Mouse (Mus musculus) liver, postnatal 0 days (tissue): ENCODE measurements at regions not wholly inside any gene's neighbourhood (a gene's known extent, or its start where the extent isn't known, plus 50 kb on each side); places are given as distances from the start of the nearest gene placed in this dataset.

Experiments
- ATAC-seq: fragments of 200-750 bp; cut with Nextera tagmentation; 2 replicates; pipeline ENCODE4 v1.8.0; 2017; ENCODE audit warnings: mild to moderate bottlenecking, moderate library complexity
- DNase-seq: peaks from one replicate; pipeline ENCODE4 v3.0.0-alpha.2; 2016
- H3K27ac ChIP-seq: fragments of 300-500 bp; sonication (generic); 2 replicates; pipeline ENCODE4 v1.5.1; 2014; ENCODE audit warnings: antibody characterized with exemption, moderate library complexity, mild to moderate bottlenecking, low read depth
- H3K27me3 ChIP-seq: fragments of 300-500 bp; sonication (generic); 2 replicates; pipeline ENCODE4 v1.6.1; 2014; ENCODE audit warnings: low read length, control low read depth, mixed read lengths; ENCODE audit not compliant: insufficient read depth
- H3K36me3 ChIP-seq: fragments of 300-500 bp; sonication (generic); replicated peaks from 2 replicates; pipeline ENCODE4 v1.6.1; 2014; ENCODE audit warnings: mild to moderate bottlenecking, control low read depth, low read length, moderate library complexity, mixed read lengths; ENCODE audit not compliant: insufficient read depth
- H3K4me1 ChIP-seq: fragments of 300-500 bp; sonication (generic); 2 replicates; pipeline ENCODE4 v1.6.1; 2014; ENCODE audit warnings: antibody characterized with exemption, mild to moderate bottlenecking, control low read depth; ENCODE audit not compliant: insufficient read depth
- H3K4me2 ChIP-seq: fragments of 300-500 bp; sonication (generic); 2 replicates; pipeline ENCODE4 v1.6.1; 2014; ENCODE audit warnings: low read depth, mild to moderate bottlenecking, low read length, moderate library complexity, mixed read lengths
- H3K4me3 ChIP-seq: fragments of 300-500 bp; sonication (generic); 2 replicates; pipeline ENCODE4 v1.5.1; 2014; ENCODE audit warnings: low read depth, low read length
- H3K9ac ChIP-seq: fragments of 300-500 bp; sonication (generic); replicated peaks from 2 replicates; pipeline ENCODE4 v1.6.1; 2014; ENCODE audit warnings: mild to moderate bottlenecking, moderate library complexity
- H3K9me3 ChIP-seq: fragments of 300-500 bp; sonication (generic); 2 replicates; pipeline ENCODE4 v1.6.1; 2016; ENCODE audit warnings: mild to moderate bottlenecking, control low read depth, low read length, mixed read lengths
- CTCF ChIP-seq: sonication (generic); IDR thresholded peaks from 2 replicates; pipeline ENCODE4 v1.5.1; 2016; ENCODE audit warnings: antibody characterized with exemption, low read depth
- EP300 ChIP-seq: IDR thresholded peaks from 2 replicates; pipeline ENCODE4 v1.6.1; 2016; ENCODE audit warnings: antibody characterized with exemption, low read depth, mild to moderate bottlenecking
- WGBS: fragments of 180-500 bp; shearing (Covaris S2); extraction: QIAGEN DNeasy Blood & Tissue Kit; methylation state at CpG from one replicate; pipeline ENCODE4 v1.1.7; 2014; ENCODE audit not compliant: insufficient replicate concordance; 5-methylcytosine and 5-hydroxymethylcytosine counted together

- ATAC-seq (no peak), DNase-seq (no peak)
- no peaks in the 10 kb centered on the region for H3K4me1 ChIP-seq
- H3K36me3 ChIP-seq, result no peaks in the 10 kb centered on the region
- H3K4me3 ChIP-seq, result no peak overlapping the region
- H3K9ac ChIP-seq, result no peak overlapping the region
- H3K4me2 ChIP-seq, result no peak overlapping the region
- WGBS, result 48% methylated on average over 1 of the region's 1 CpGs
- no peak overlapping the region for H3K27ac ChIP-seq
- no peaks in the 10 kb centered on the region for H3K9me3 ChIP-seq
- TF ChIP-seq CTCF (no peak), EP300 (no peak)
- no peaks in the 10 kb centered on the region for H3K27me3 ChIP-seq
Observed at GRCm38 (mm10) chr3:131794056-131794455, 229.5 kb downstream of the Papss1 start.

- no peak for ATAC-seq
- TF ChIP-seq EP300, result no peak
- no peak for TF ChIP-seq CTCF
- Histone ChIP-seq H3K27ac (no peak overlapping the region), H3K4me3 (no peak overlapping the region), H3K4me1 (no peaks in the 10 kb centered on the region), H3K36me3 (no peaks in the 10 kb centered on the region), H3K9ac (no peak overlapping the region), H3K9me3 (no peaks in the 10 kb centered on the region), H3K27me3 (no peaks in the 10 kb centered on the region), H3K4me2 (no peak overlapping the region)
- WGBS, result 80% methylated on average over 10 of the region's 10 CpGs
- no peak for DNase-seq
Observed at GRCm38 (mm10) chr3:131795108-131796005, 230.8 kb downstream of the Papss1 start.

- no peak for TF ChIP-seq CTCF
- TF ChIP-seq EP300, result no peak
Observed at GRCm38 (mm10) chr3:131799774-131800173, 235.2 kb downstream of the Papss1 start.

GRCm38 (mm10) chr3:131801551-131801950 is 237.0 kb downstream of the Papss1 start:
- Histone ChIP-seq H3K4me1 (no peaks in the 10 kb centered on the region), H3K9me3 (no peaks in the 10 kb centered on the region), H3K36me3 (no peaks in the 10 kb centered on the region), H3K4me3 (no peak overlapping the region), H3K27ac (no peak overlapping the region), H3K27me3 (no peaks in the 10 kb centered on the region), H3K4me2 (no peak overlapping the region), H3K9ac (no peak overlapping the region)
- no peak for ATAC-seq
- no peak for DNase-seq
- TF ChIP-seq EP300 (no peak), CTCF (no peak)
- 73% methylated on average over 3 of the region's 3 CpGs for WGBS

More at GRCm38 (mm10) chr3:131799774-131800173, 235.2 kb downstream of the Papss1 start:
- Histone ChIP-seq H3K9ac (no peak overlapping the region), H3K27ac (no peak overlapping the region), H3K4me3 (no peak overlapping the region), H3K27me3 (no peaks in the 10 kb centered on the region), H3K4me2 (no peak overlapping the region), H3K9me3 (no peaks in the 10 kb centered on the region), H3K4me1 (no peaks in the 10 kb centered on the region), H3K36me3 (no peaks in the 10 kb centered on the region)
- no peak for DNase-seq
- WGBS, result 71% methylated on average over 4 of the region's 4 CpGs
- ATAC-seq, result no peak

- ATAC-seq (no peak), DNase-seq (no peak)
- H3K9ac ChIP-seq, result no peak overlapping the region
- no peaks in the 10 kb centered on the region for H3K27me3 ChIP-seq
- H3K4me2 ChIP-seq, result no peak overlapping the region
- no peaks in the 10 kb centered on the region for H3K36me3 ChIP-seq
- no peak overlapping the region for H3K27ac ChIP-seq
- H3K4me3 ChIP-seq, result no peak overlapping the region
- no peaks in the 10 kb centered on the region for H3K4me1 ChIP-seq
- no peak for TF ChIP-seq CTCF
- TF ChIP-seq EP300, result no peak
- no peaks in the 10 kb centered on the region for H3K9me3 ChIP-seq
- 51% methylated on average over 7 of the region's 7 CpGs for WGBS
Observed at GRCm38 (mm10) chr3:131802841-131803240, 238.3 kb downstream of the Papss1 start.

- no peak for ATAC-seq
Observed at GRCm38 (mm10) chr3:131808127-131808526, 243.6 kb downstream of the Papss1 start.

More at GRCm38 (mm10) chr3:131808127-131808526, 243.6 kb downstream of the Papss1 start:
- H3K4me2 ChIP-seq, result no peak overlapping the region
- no peak for DNase-seq
- H3K4me3 ChIP-seq, result no peak overlapping the region
- no peak overlapping the region for H3K9ac ChIP-seq
- 56% methylated on average over 8 of the region's 8 CpGs for WGBS
- H3K27ac ChIP-seq, result no peak overlapping the region
- no peak for TF ChIP-seq CTCF
- no peak for TF ChIP-seq EP300
- H3K36me3 ChIP-seq, result no peaks in the 10 kb centered on the region
- no peaks in the 10 kb centered on the region for H3K9me3 ChIP-seq
- H3K4me1 ChIP-seq, result no peaks in the 10 kb centered on the region
- H3K27me3 ChIP-seq, result no peaks in the 10 kb centered on the region
